Mouse (Mus musculus): ENCODE measurements around the gene Dlk2. TPM values are rescaled to one million over a fixed set of nuclear protein-coding genes. Genes with fewer than 3 reads are reported as not detected.

Gene Dlk2
- total RNA-seq, 4 experiments from 2014 or later: 0.14 to 0.53 TPM; not detected in 2

- no peak for DNase-seq (ENCODE audit: low spot score)
Measured at GRCm38 (mm10) chr17:46273803-46274236, 23.4 kb upstream of the Dlk2 start.

- DNase-seq (ENCODE audit: low spot score): no peak
Measured at GRCm38 (mm10) chr17:46274465-46274864, 22.8 kb upstream of the Dlk2 start.

- DNase-seq (ENCODE audit: low spot score): no peak
Measured at GRCm38 (mm10) chr17:46275034-46275433, 22.2 kb upstream of the Dlk2 start.

GRCm38 (mm10) chr17:46275506-46275905, 21.7 kb upstream of the Dlk2 start:
- no peak for DNase-seq (ENCODE audit: low spot score)

GRCm38 (mm10) chr17:46277586-46277985, 19.6 kb upstream of the Dlk2 start:
- DNase-seq (ENCODE audit: low spot score): no peak

GRCm38 (mm10) chr17:46278011-46278765, 19.0 kb upstream of the Dlk2 start:
- DNase-seq (ENCODE audit: low spot score): no peak

GRCm38 (mm10) chr17:46282483-46283123, 14.6 kb upstream of the Dlk2 start, which contains the start of gene Tjap1:
Gene Tjap1, minus strand, starts transcription at chr17:46283026.
- DNase-seq (ENCODE audit: low spot score): peak; percentile 76

GRCm38 (mm10) chr17:46283140-46283539, 14.1 kb upstream of the Dlk2 start:
- DNase-seq (ENCODE audit: low spot score): no peak

- DNase-seq (ENCODE audit: low spot score): no peak
Measured at GRCm38 (mm10) chr17:46283911-46284310, 13.3 kb upstream of the Dlk2 start.

GRCm38 (mm10) chr17:46284653-46285052, 12.6 kb upstream of the Dlk2 start:
- no peak for DNase-seq (ENCODE audit: low spot score)

- DNase-seq (ENCODE audit: low spot score): no peak
Measured at GRCm38 (mm10) chr17:46285407-46285806, 11.8 kb upstream of the Dlk2 start.

- peak; percentile 74 for DNase-seq (ENCODE audit: low spot score)
Measured at GRCm38 (mm10) chr17:46287678-46288095, 9.5 kb upstream of the Dlk2 start.

- DNase-seq (ENCODE audit: low spot score): no peak
Measured at GRCm38 (mm10) chr17:46296601-46297000, 620 bp upstream of the Dlk2 start.

GRCm38 (mm10) chr17:46297028-46297363, 225 bp upstream of the Dlk2 start:
- DNase-seq (ENCODE audit: low spot score): no peak

- peak; percentile 76 for DNase-seq (ENCODE audit: low spot score)
Measured at GRCm38 (mm10) chr17:46298220-46298913, 1.1 kb downstream of the Dlk2 start.

- no peak for DNase-seq (ENCODE audit: low spot score)
Measured at GRCm38 (mm10) chr17:46301892-46302291, 4.7 kb downstream of the Dlk2 start.

- DNase-seq (ENCODE audit: low spot score): no peak
Measured at GRCm38 (mm10) chr17:46304184-46304583, 7.0 kb downstream of the Dlk2 start.

GRCm38 (mm10) chr17:46306956-46307355, 9.7 kb downstream of the Dlk2 start:
- DNase-seq (ENCODE audit: low spot score): no peak

- no peak for DNase-seq (ENCODE audit: low spot score)
Measured at GRCm38 (mm10) chr17:46309835-46310234, 12.6 kb downstream of the Dlk2 start.

- DNase-seq (ENCODE audit: low spot score): no peak
Measured at GRCm38 (mm10) chr17:46310515-46310914, 13.3 kb downstream of the Dlk2 start.

- DNase-seq (ENCODE audit: low spot score): no peak
Measured at GRCm38 (mm10) chr17:46313135-46313715, 16.0 kb downstream of the Dlk2 start.

- no peak for DNase-seq (ENCODE audit: low spot score)
Measured at GRCm38 (mm10) chr17:46315813-46316212, 18.6 kb downstream of the Dlk2 start.

All from heart, adult 8-10 months (tissue).